Mouse (Mus musculus) MEL (cell line): Measurements from ENCODE around the gene Ptprj. TPM values are rescaled to one million over a fixed set of nuclear protein-coding genes. Genes with fewer than 3 reads are reported as not detected.
A peak's percentile ranks its signal among the peaks of the same experiment; 100 is the strongest.

Experiments used
- DNase-seq: peaks from one replicate; pipeline ENCODE4 v3.0.0; 2011; ENCODE audit warnings: low read depth, low spot score
- H3K27ac ChIP-seq: 2 replicates; pipeline ENCODE4 v1.5.1; 2012; ENCODE audit warnings: low read depth, mild to moderate bottlenecking, control low read depth, low read length, moderate library complexity; ENCODE audit not compliant: control insufficient read depth
- H3K27me3 ChIP-seq, 2 experiments: fragments of 150-350 bp in 1 of 2; sonication (generic) in 1 of 2; 2 replicates each; pipeline ENCODE4 v1.6.1; 2012; ENCODE audit warnings: low read length in 2 of 2, mild to moderate bottlenecking in 2 of 2, improper control_type of control experiment in 1 of 2, moderate library complexity in 1 of 2; ENCODE audit not compliant: insufficient read depth in 2 of 2, control insufficient read depth in 1 of 2
- H3K36me3 ChIP-seq, 2 experiments: 2 replicates each; pipeline ENCODE4 v1.6.1; 2012 to 2014; ENCODE audit warnings: low read length in 2 of 2, improper control_type of control experiment in 1 of 2, inconsistent platforms in 1 of 2, mild to moderate bottlenecking in 1 of 2; ENCODE audit not compliant: insufficient read depth in 2 of 2, control insufficient read depth in 1 of 2
- H3K4me1 ChIP-seq, 2 experiments: fragments of 150-350 bp in 1 of 2; sonication (generic) in 1 of 2; 2 replicates each; pipeline ENCODE4 v1.6.1; 2012; ENCODE audit warnings: low read length in 2 of 2, improper control_type of control experiment in 1 of 2, mild to moderate bottlenecking in 1 of 2; ENCODE audit not compliant: insufficient read depth in 2 of 2, control insufficient read depth in 1 of 2
- H3K4me3 ChIP-seq, 2 experiments: fragments of 150-350 bp in 1 of 2; sonication (generic) in 1 of 2; 2 replicates each; pipeline ENCODE4 v1.5.1; 2012; ENCODE audit warnings: low read depth in 2 of 2, low read length in 2 of 2, mild to moderate bottlenecking in 2 of 2, moderate library complexity in 2 of 2, control low read depth in 1 of 2, improper control_type of control experiment in 1 of 2; ENCODE audit not compliant: control insufficient read depth in 1 of 2, insufficient read depth in 1 of 2
- H3K79me2 ChIP-seq: 2 replicates; pipeline ENCODE4 v1.6.1; 2012; ENCODE audit warnings: mild to moderate bottlenecking, low read length, moderate library complexity; ENCODE audit not compliant: control insufficient read depth, poor library complexity, insufficient read depth
- H3K9ac ChIP-seq: 2 replicates; pipeline ENCODE4 v1.6.1; 2012; ENCODE audit warnings: low read depth, mild to moderate bottlenecking, control low read depth, low read length, moderate library complexity; ENCODE audit not compliant: control insufficient read depth, poor library complexity, severe bottlenecking
- H3K9me3 ChIP-seq: fragments of 150-350 bp; sonication (generic); replicated peaks from 2 replicates; pipeline ENCODE4 v1.6.1; 2012; ENCODE audit warnings: mild to moderate bottlenecking, low read length, improper control_type of control experiment, moderate library complexity; ENCODE audit not compliant: insufficient read depth
- BHLHE40 ChIP-seq: IDR thresholded peaks from 2 replicates; pipeline ENCODE4 v1.6.1; 2012; ENCODE audit warnings: low read depth, mild to moderate bottlenecking, inconsistent platforms, low read length, improper control_type of control experiment, borderline replicate concordance
- CHD2 ChIP-seq: IDR thresholded peaks from 2 replicates; pipeline ENCODE4 v1.6.1; 2011; ENCODE audit warnings: low read length, improper control_type of control experiment
- E2F4 ChIP-seq: IDR thresholded peaks from 2 replicates; pipeline ENCODE4 v1.6.1; 2011; ENCODE audit warnings: low read depth, low read length, improper control_type of control experiment, borderline replicate concordance
- ETS1 ChIP-seq: IDR thresholded peaks from 2 replicates; pipeline ENCODE4 v1.6.1; 2012; ENCODE audit warnings: low read depth, mild to moderate bottlenecking, inconsistent platforms, low read length, improper control_type of control experiment, moderate library complexity
- GABPA ChIP-seq: IDR thresholded peaks from 2 replicates; pipeline ENCODE4 v1.6.1; 2012; ENCODE audit warnings: low read depth, mild to moderate bottlenecking, inconsistent platforms, low read length, improper control_type of control experiment, moderate library complexity
- GATA1 ChIP-seq: IDR thresholded peaks from 2 replicates; pipeline ENCODE4 v1.6.1; 2011; ENCODE audit warnings: low read depth, low read length, improper control_type of control experiment
- HCFC1 ChIP-seq: IDR thresholded peaks from 2 replicates; pipeline ENCODE4 v1.6.1; 2012; ENCODE audit warnings: low read depth, mild to moderate bottlenecking, inconsistent platforms, low read length, improper control_type of control experiment, moderate library complexity
- JUND ChIP-seq: IDR thresholded peaks from 2 replicates; pipeline ENCODE4 v1.6.1; 2011; ENCODE audit warnings: low read depth, mild to moderate bottlenecking, improper control_type of control experiment, low read length
- MAFK ChIP-seq: IDR thresholded peaks from 2 replicates; pipeline ENCODE4 v1.6.1; 2011; ENCODE audit warnings: low read depth, mild to moderate bottlenecking, low read length, improper control_type of control experiment, borderline replicate concordance
- MAX ChIP-seq: IDR thresholded peaks from 2 replicates; pipeline ENCODE4 v1.6.1; 2011; ENCODE audit warnings: low read length, improper control_type of control experiment
- MAZ ChIP-seq: IDR thresholded peaks from 2 replicates; pipeline ENCODE4 v1.6.1; 2012; ENCODE audit warnings: low read depth, mild to moderate bottlenecking, inconsistent platforms, low read length, improper control_type of control experiment
- MEF2A ChIP-seq: IDR thresholded peaks from 2 replicates; pipeline ENCODE4 v1.6.1; 2014; ENCODE audit warnings: low read depth, mild to moderate bottlenecking, inconsistent platforms, low read length, improper control_type of control experiment; ENCODE audit not compliant: poor library complexity, insufficient replicate concordance, severe bottlenecking; ENCODE audit errors: extremely low read depth
- MXI1 ChIP-seq: IDR thresholded peaks from 2 replicates; pipeline ENCODE4 v1.6.1; 2011; ENCODE audit warnings: mild to moderate bottlenecking, low read depth, low read length, improper control_type of control experiment
- MYB ChIP-seq: IDR thresholded peaks from 2 replicates; pipeline ENCODE4 v1.6.1; 2011; ENCODE audit warnings: mild to moderate bottlenecking, low read depth, low read length, improper control_type of control experiment
- MYC ChIP-seq: IDR thresholded peaks from 2 replicates; pipeline ENCODE4 v1.6.1; 2011; ENCODE audit warnings: low read depth, mild to moderate bottlenecking, low read length, improper control_type of control experiment, moderate library complexity
- NELFE ChIP-seq: IDR thresholded peaks from 2 replicates; pipeline ENCODE4 v1.6.1; 2011; ENCODE audit warnings: low read depth, low read length, improper control_type of control experiment
- POLR2AphosphoS2 ChIP-seq: IDR thresholded peaks from 2 replicates; pipeline ENCODE4 v1.6.1; 2011; ENCODE audit warnings: low read length, improper control_type of control experiment
- POLR2AphosphoS5 ChIP-seq: IDR thresholded peaks from 2 replicates; pipeline ENCODE4 v1.6.1; 2012; ENCODE audit warnings: low read depth, borderline replicate concordance, mild to moderate bottlenecking, inconsistent platforms, low read length, moderate library complexity, mixed read lengths
- RAD21 ChIP-seq: IDR thresholded peaks from 2 replicates; pipeline ENCODE4 v1.6.1; 2011; ENCODE audit warnings: mild to moderate bottlenecking, low read depth, low read length, improper control_type of control experiment
- SMC3 ChIP-seq: IDR thresholded peaks from 2 replicates; pipeline ENCODE4 v1.6.1; 2011; ENCODE audit warnings: low read depth, low read length, improper control_type of control experiment
- TBP ChIP-seq: IDR thresholded peaks from 2 replicates; pipeline ENCODE4 v1.8.0; 2011; ENCODE audit warnings: low read depth, low read length, improper control_type of control experiment
- TCF12 ChIP-seq: IDR thresholded peaks from 2 replicates; pipeline ENCODE4 v1.6.1; 2014; ENCODE audit warnings: low read depth, mild to moderate bottlenecking, inconsistent platforms, low read length, improper control_type of control experiment, moderate library complexity
- UBTF ChIP-seq: IDR thresholded peaks from 2 replicates; pipeline ENCODE4 v1.6.1; 2012; ENCODE audit warnings: low read depth, mild to moderate bottlenecking, inconsistent platforms, low read length, improper control_type of control experiment, moderate library complexity, borderline replicate concordance; ENCODE audit not compliant: insufficient read depth
- USF2 ChIP-seq, 2 experiments: IDR thresholded peaks; 2 replicates each; pipeline ENCODE4 v1.6.1; 2011 to 2012; ENCODE audit warnings: improper control_type of control experiment in 2 of 2, low read length in 2 of 2, borderline replicate concordance in 1 of 2, inconsistent platforms in 1 of 2, low read depth in 1 of 2, mild to moderate bottlenecking in 1 of 2; ENCODE audit not compliant: insufficient read depth in 1 of 2
- ZMIZ1 ChIP-seq: IDR thresholded peaks from 2 replicates; pipeline ENCODE4 v1.6.1; 2012; ENCODE audit warnings: low read depth, mild to moderate bottlenecking, inconsistent platforms, low read length, improper control_type of control experiment, moderate library complexity
- polyA plus RNA-seq, 2 experiments: library from polyadenylated mRNA; stranded (reverse) in 1 of 2; unstranded in 1 of 2; fragments of >175 nt in 1 of 2; fragments of >200 nt in 1 of 2; gene quantifications; 2 replicates each; pipeline versions ENCODE4 v1.2.1 to v1.2.4; 2012; ENCODE audit warnings: low replicate concordance in 2 of 2, low read depth in 1 of 2; ENCODE audit not compliant: insufficient read length in 2 of 2, insufficient read depth in 1 of 2, missing spikeins in 1 of 2
- total RNA-seq: library from RNA; depleted of rRNA; stranded (reverse); fragments of 300-350 nt; gene quantifications from 2 replicates; pipeline ENCODE4 v1.2.3, GENCODE M21; 2012

Gene Ptprj
- total and polyA plus RNA-seq, 3 experiments = 6.4 to 10.2 TPM; not detected in 1

DNA sequence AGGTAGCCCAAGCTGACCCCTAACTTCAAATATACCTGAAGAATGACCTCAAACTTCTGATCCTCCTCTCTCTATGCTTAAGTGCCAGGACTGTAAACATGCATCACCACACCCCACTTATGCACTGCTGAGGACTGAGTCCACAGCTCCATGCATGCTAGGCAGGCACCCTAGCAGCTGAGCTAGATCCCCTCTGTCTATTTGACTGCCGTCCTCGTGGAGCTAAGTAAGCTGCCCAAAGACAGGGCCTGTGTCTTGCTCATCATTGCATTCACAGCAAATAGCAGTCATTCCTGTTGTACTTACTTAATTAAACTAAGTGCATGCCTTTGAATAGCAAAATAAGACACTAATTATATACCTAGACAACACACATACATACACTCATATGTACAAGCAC lies 2.4 kb upstream of the Ptprj start:
- peaks cover 0 to 35% of the 10 kb centered on the region in 2 experiments; a peak in 2 of 4 replicates for H3K36me3 ChIP-seq
- no peak for TF ChIP-seq TCF12
- H3K79me2 ChIP-seq = peaks cover 15% of the 10 kb centered on the region
- no peak overlapping the region for H3K9ac ChIP-seq
- H3K4me1 ChIP-seq = peaks cover 21 to 24% of the 10 kb centered on the region in 2 experiments
- H3K27me3 ChIP-seq = no peaks in the 10 kb centered on the region
- no peak overlapping the region for H3K27ac ChIP-seq
- H3K9me3 ChIP-seq = no peaks in the 10 kb centered on the region
- peak; percentile 39 for DNase-seq
- no peak overlapping the region; a peak in 1 of 4 replicates for H3K4me3 ChIP-seq

DNA sequence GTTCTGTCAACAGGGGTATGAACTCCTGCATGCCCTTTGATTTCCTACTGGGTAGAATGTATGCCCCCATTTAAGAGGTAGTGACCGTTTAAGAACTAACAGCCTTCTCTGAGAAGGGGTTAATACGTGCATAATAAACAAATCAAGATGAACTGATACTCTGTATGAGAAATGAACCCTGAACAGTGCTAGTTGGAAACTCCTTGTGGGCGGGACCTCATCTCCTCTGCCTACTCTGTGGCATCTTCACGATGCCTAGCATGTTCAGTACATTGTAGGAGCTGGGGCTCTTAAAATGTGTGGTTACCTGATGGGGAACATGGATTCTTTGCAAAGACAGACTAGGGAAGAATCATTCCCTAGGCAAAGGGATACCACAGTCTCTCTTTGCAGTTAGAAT lies 1.9 kb upstream of the Ptprj start:
- TF ChIP-seq RAD21 = no peak
- TF ChIP-seq MAZ = no peak
- no peak for TF ChIP-seq POLR2AphosphoS2
- no peak for TF ChIP-seq UBTF
- TF ChIP-seq ETS1 = no peak
- TF ChIP-seq TBP = no peak
- no peaks in the 10 kb centered on the region for H3K27me3 ChIP-seq
- H3K79me2 ChIP-seq = peaks cover 19% of the 10 kb centered on the region
- no peak overlapping the region for H3K4me3 ChIP-seq
- DNase-seq = no peak
- no peak overlapping the region for H3K27ac ChIP-seq
- H3K36me3 ChIP-seq = peaks cover 0 to 40% of the 10 kb centered on the region in 2 experiments; a peak in 2 of 4 replicates
- H3K9ac ChIP-seq = no peak overlapping the region
- peaks cover 24 to 26% of the 10 kb centered on the region in 2 experiments for H3K4me1 ChIP-seq
- no peaks in the 10 kb centered on the region for H3K9me3 ChIP-seq

DNA sequence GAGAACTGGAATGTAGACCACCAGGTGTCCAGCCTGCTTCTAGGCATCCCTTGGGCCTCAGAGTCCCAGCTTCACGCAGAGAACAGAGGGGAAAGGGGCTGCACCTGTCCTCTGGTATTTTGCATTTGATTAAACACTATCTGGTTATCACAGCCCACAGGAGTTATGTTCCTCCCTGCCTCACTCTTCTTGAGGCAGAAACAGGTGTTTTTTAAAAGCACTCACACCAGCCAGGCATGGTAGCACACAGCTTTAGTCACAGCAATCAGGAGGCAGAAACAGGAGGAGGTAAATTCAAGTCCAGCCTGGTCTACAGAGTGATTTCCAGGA lies 1.3 kb upstream of the Ptprj start:
- Histone ChIP-seq H3K9me3 (no peaks in the 10 kb centered on the region), H3K79me2 (peaks cover 23% of the 10 kb centered on the region), H3K36me3 (peaks cover 0 to 45% of the 10 kb centered on the region in 2 experiments; a peak in 2 of 4 replicates), H3K27me3 (no peaks in the 10 kb centered on the region), H3K4me1 (peaks cover 25 to 30% of the 10 kb centered on the region in 2 experiments), H3K9ac (no peak overlapping the region), H3K4me3 (no peak overlapping the region), H3K27ac (no peak overlapping the region)
- no peak for DNase-seq
- TF ChIP-seq HCFC1 (no peak), MYB (no peak), MAFK (no peak), JUND (no peak), SMC3 (no peak), TCF12 (peak; percentile 75), TBP (no peak), POLR2AphosphoS5 (no peak), ETS1 (peak; percentile 16; the same call in 1 of the 2 replicates), MYC (no peak), BHLHE40 (no peak), MXI1 (no peak), MAX (no peak), UBTF (no peak), E2F4 (no peak), CHD2 (no peak), RAD21 (no peak), GABPA (no peak), GATA1 (no peak), NELFE (no peak), ZMIZ1 (no peak), USF2 (IDR thresholded peaks at IDR 0.05; ENCODE audit: borderline replicate concordance in 1 of 2, insufficient read depth in 1 of 2, low read depth in 1 of 2, low read length in 2 of 2) (no peak), MEF2A (no peak), POLR2AphosphoS2 (no peak)
